Mouse (Mus musculus) stomach, embryonic 14.5 days (tissue): ENCODE results near the gene Ush1g. TPM values are rescaled to one million over a fixed set of nuclear protein-coding genes. Genes with fewer than 3 reads are reported as not detected.

ENCODE experiments used
- ATAC-seq: fragments of 200-750 bp; cut with Nextera tagmentation; 2 replicates; pipeline ENCODE4 v1.8.0; 2017; ENCODE audit warnings: low read depth, moderate TSS enrichment; ENCODE audit not compliant: insufficient number of reproducible peaks, insufficient read depth, low FRiP score
- H3K27ac ChIP-seq: fragments of 300-500 bp; sonication (generic); 2 replicates; pipeline ENCODE4 v1.5.1; 2014; ENCODE audit warnings: mild to moderate bottlenecking, low read length, moderate library complexity, mixed read lengths
- H3K27me3 ChIP-seq: fragments of 300-500 bp; sonication (generic); 2 replicates; pipeline ENCODE4 v1.6.1; 2014; ENCODE audit warnings: low read length, control low read depth, mixed read lengths; ENCODE audit not compliant: control insufficient read depth, insufficient read depth
- H3K36me3 ChIP-seq: fragments of 300-500 bp; sonication (generic); 2 replicates; pipeline ENCODE4 v1.6.1; 2014; ENCODE audit warnings: mild to moderate bottlenecking, control low read depth, low read length, moderate library complexity, mixed read lengths; ENCODE audit not compliant: control insufficient read depth, insufficient read depth
- H3K4me1 ChIP-seq: fragments of 300-500 bp; sonication (generic); 2 replicates; pipeline ENCODE4 v1.6.1; 2014; ENCODE audit warnings: low read length, control low read depth, mixed read lengths; ENCODE audit not compliant: control insufficient read depth, insufficient read depth
- H3K4me2 ChIP-seq: fragments of 300-500 bp; sonication (generic); replicated peaks from 2 replicates; pipeline ENCODE4 v1.6.1; 2014; ENCODE audit warnings: low read depth, low read length, control low read depth
- H3K4me3 ChIP-seq: fragments of 300-500 bp; sonication (generic); 2 replicates; pipeline ENCODE4 v1.5.1; 2014; ENCODE audit warnings: low read depth, low read length, control low read depth
- H3K9ac ChIP-seq: fragments of 300-500 bp; sonication (generic); replicated peaks from 2 replicates; pipeline ENCODE4 v1.6.1; 2014; ENCODE audit warnings: low read depth, mild to moderate bottlenecking, control low read depth, low read length, moderate library complexity, mixed read lengths
- H3K9me3 ChIP-seq: fragments of 300-500 bp; sonication (generic); 2 replicates; pipeline ENCODE4 v1.6.1; 2016; ENCODE audit warnings: low read depth, low read length, control low read depth; ENCODE audit not compliant: control insufficient read depth
- WGBS: fragments of 180-500 bp; shearing (Covaris S2); extraction: QIAGEN DNeasy Blood & Tissue Kit; methylation state at CpG from one replicate; pipeline ENCODE4 v1.1.7; 2014; 5-methylcytosine and 5-hydroxymethylcytosine counted together
- polyA plus RNA-seq: library from polyadenylated mRNA; unstranded; fragments of >200 nt; fragmentation: Nextera tagmentation; extraction: Ambion mirVana; gene quantifications from 2 replicates; pipeline ENCODE4 v1.2.1, GENCODE M21; 2014

The Ush1g gene
- polyA plus RNA-seq, 1 experiment from 2014 or later: not detected

- H3K9me3 ChIP-seq: no peaks in the 10 kb centered on the region
- H3K36me3 ChIP-seq: no peaks in the 10 kb centered on the region; the same call in 1 of the 2 replicates
- H3K4me1 ChIP-seq: peaks cover 7% of the 10 kb centered on the region; the same call in 1 of the 2 replicates
- ATAC-seq: no peak
- no peak overlapping the region for H3K4me2 ChIP-seq
- H3K27ac ChIP-seq: no peak overlapping the region
- no peak overlapping the region for H3K9ac ChIP-seq
- peaks cover 39% of the 10 kb centered on the region for H3K27me3 ChIP-seq
- 91% methylated on average over 27 of the region's 27 CpGs for WGBS
- H3K4me3 ChIP-seq: no peak overlapping the region
Measured at GRCm38 (mm10) chr11:115269330-115270066, 52.3 kb downstream of the Ush1g start.

- no peaks in the 10 kb centered on the region; the same call in 1 of the 2 replicates for H3K36me3 ChIP-seq
- 64% methylated on average over 11 of the region's 11 CpGs for WGBS
- no peak overlapping the region for H3K4me3 ChIP-seq
- H3K27ac ChIP-seq: no peak overlapping the region
- peaks cover 45% of the 10 kb centered on the region for H3K27me3 ChIP-seq
- H3K9me3 ChIP-seq: no peaks in the 10 kb centered on the region
- H3K4me2 ChIP-seq: no peak overlapping the region
- no peak overlapping the region for H3K9ac ChIP-seq
- peaks cover 7% of the 10 kb centered on the region; the same call in 1 of the 2 replicates for H3K4me1 ChIP-seq
- no peak for ATAC-seq
Measured at GRCm38 (mm10) chr11:115267958-115268357, 53.9 kb downstream of the Ush1g start.

DNA sequence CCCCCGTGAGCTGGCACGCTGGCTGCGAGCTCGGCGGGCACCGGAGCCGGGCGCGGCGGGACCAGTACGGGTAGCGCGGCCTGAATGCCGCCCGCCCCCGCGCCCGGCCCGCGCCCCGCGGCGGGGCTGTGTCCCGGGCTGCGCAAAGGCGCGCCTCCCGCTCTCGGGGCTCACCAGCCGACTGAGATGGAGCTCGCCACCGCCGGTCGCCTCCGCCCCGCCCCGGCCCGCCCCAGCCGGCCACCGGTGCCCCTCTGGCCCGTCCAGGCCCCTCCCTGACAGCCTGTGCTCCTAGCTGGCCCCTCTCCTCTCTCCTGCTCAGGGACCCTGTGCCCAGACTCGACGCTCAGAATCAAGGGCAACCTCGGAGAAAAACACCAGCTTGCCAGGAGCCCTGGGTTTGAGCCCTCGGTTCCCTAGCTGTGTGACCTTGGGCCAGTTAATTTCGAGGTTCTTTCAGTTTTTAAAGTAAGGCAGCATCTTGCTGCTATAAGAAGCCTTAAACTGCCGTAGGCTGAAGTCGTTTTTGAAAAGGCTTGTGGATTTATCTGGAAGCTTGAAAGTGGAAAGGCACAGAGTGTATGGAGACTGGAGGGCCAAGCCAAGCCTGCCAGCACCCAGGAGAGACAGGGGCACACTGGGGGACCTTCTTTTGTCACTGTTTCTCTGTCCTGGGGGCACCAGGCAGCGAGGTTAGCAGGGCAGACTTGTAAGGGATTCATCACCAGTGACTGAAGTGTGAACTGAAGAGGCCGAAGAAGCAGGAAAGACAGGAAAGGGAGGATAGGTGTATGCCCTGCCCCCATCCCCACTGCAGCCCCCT, 54.6 kb downstream of the Ush1g start, which contains the start of gene Grin2c:
Gene Grin2c (minus strand): TSS at position 183 of the 823 bp plus-strand sequence.
- no peak for ATAC-seq
- Histone ChIP-seq H3K4me1 (peaks cover 7% of the 10 kb centered on the region; the same call in 1 of the 2 replicates), H3K9ac (no peak within 1 kb of the TSS), H3K27ac (no peak within 1 kb of the TSS), H3K36me3 (no peaks in the 10 kb centered on the region; the same call in 1 of the 2 replicates), H3K4me2 (peak within 1 kb of the TSS; percentile 59), H3K27me3 (peaks cover 50% of the 10 kb centered on the region), H3K9me3 (no peaks in the 10 kb centered on the region), H3K4me3 (peak within 1 kb of the TSS; percentile 32)
- 6% methylated on average over 45 of the region's 50 CpGs for WGBS

DNA sequence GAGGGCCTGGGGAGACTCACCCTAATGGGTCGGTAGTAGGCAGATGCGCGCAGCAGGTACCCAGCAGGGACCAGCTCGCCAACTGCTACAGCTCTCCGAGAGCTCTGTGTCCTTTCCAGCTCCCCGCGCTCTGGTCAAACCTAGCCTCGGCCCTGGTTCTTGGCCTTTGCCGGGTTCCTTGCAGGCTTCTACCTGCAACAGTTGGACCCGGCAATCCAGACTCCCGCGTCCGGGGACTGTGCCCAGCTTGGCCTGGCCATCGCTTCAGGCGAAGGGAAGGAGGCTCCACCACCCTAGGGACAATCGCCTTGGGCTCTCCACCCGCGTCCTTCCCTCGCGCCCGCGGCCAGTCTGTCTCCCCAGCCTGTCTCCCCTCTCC, 55.5 kb downstream of the Ush1g start:
- Histone ChIP-seq H3K9me3 (no peaks in the 10 kb centered on the region), H3K9ac (no peak overlapping the region), H3K4me1 (peaks cover 7% of the 10 kb centered on the region; the same call in 1 of the 2 replicates), H3K27me3 (peaks cover 58% of the 10 kb centered on the region), H3K36me3 (no peaks in the 10 kb centered on the region; the same call in 1 of the 2 replicates), H3K4me3 (peak overlapping the region; percentile 32), H3K27ac (no peak overlapping the region), H3K4me2 (peak overlapping the region; percentile 59)
- 4% methylated on average over 22 of the region's 22 CpGs for WGBS
- no peak for ATAC-seq

DNA sequence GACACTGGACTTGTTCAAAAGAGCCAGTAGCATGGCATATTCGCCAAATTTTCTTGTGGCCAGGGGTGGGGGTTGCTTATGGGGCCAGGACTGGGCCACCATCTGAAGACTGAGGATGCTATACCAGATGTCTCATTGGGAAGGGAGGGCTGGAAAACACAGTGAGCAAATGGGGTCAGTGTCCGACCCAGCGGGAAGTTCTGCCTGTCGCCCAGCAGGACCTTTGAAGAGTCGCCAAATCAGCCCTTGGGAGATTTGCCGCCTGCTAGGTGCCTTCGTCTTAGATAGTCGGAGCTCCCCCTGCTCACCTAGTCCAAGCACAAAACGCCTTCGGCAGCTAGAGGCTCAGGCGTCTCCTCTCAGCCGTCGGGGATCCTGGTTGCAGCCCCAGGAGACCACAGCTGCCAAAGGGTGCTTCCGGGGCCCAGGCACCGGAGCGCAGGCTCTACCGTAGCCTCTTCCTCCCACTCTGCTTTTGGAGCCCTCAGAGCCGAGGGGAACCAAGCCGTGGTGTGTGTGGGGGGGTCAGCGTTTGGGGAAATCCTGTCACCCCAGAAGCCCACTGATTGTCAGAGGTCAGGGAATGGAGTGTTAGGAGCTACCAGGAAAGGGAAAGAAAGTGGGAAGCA, 56.0 kb downstream of the Ush1g start:
- Histone ChIP-seq H3K36me3 (no peaks in the 10 kb centered on the region; the same call in 1 of the 2 replicates), H3K27ac (no peak overlapping the region), H3K9me3 (no peaks in the 10 kb centered on the region), H3K4me1 (peaks cover 7% of the 10 kb centered on the region; the same call in 1 of the 2 replicates), H3K27me3 (peaks cover 58% of the 10 kb centered on the region), H3K9ac (no peak overlapping the region), H3K4me3 (no peak overlapping the region), H3K4me2 (no peak overlapping the region)
- ATAC-seq: no peak
- 4% methylated on average over 20 of the region's 20 CpGs for WGBS

Other genes starting within 250 kb of the Ush1g start
- gene Rab37, start 230.6 kb downstream of the Ush1g start, polyA plus RNA-seq: 1.3 and 1.5 TPM in 2 replicates
- 0.33 and 0.48 TPM in 2 replicates for gene Cd300lf, start 188.0 kb downstream of the Ush1g start, polyA plus RNA-seq
- gene Slc9a3r1, start 158.7 kb downstream of the Ush1g start, polyA plus RNA-seq: 105 and 114 TPM in 2 replicates
- gene Tmem104, start 134.6 kb downstream of the Ush1g start, polyA plus RNA-seq: 10.5 and 13.2 TPM in 2 replicates
- 18.3 and 20.1 TPM in 2 replicates for gene Nat9, start 134.2 kb downstream of the Ush1g start, polyA plus RNA-seq
- not detected in 2 replicates for gene Grin2c, start 54.8 kb downstream of the Ush1g start, polyA plus RNA-seq
- 11.5 and 13.3 TPM in 2 replicates for gene Fdxr, start 45.0 kb downstream of the Ush1g start, polyA plus RNA-seq
- 1.3 and 1.5 TPM in 2 replicates for gene Fads6, start 24.4 kb downstream of the Ush1g start, polyA plus RNA-seq
- gene Otop2, start 14.9 kb downstream of the Ush1g start, polyA plus RNA-seq: not detected in 2 replicates
- gene Otop3, start 12.7 kb upstream of the Ush1g start, polyA plus RNA-seq: 1.0 and 1.2 TPM in 2 replicates
- 21.0 and 24.4 TPM in 2 replicates for gene Hid1, start 45.7 kb upstream of the Ush1g start, polyA plus RNA-seq
- 12.6 and 13.0 TPM in 2 replicates for gene Cdr2l, start 59.9 kb upstream of the Ush1g start, polyA plus RNA-seq
- gene Mrpl58, start 81.7 kb upstream of the Ush1g start, polyA plus RNA-seq: 206 and 208 TPM in 2 replicates
- gene Atp5h, start 97.9 kb upstream of the Ush1g start, polyA plus RNA-seq: 832 and 848 TPM in 2 replicates
- gene Kctd2, start 98.1 kb upstream of the Ush1g start, polyA plus RNA-seq: 9.5 and 12.3 TPM in 2 replicates
- not detected in 2 replicates for gene Trim80, start 118.5 kb upstream of the Ush1g start, polyA plus RNA-seq
- gene Slc16a5, start 140.4 kb upstream of the Ush1g start, polyA plus RNA-seq: 0.32 and 1.0 TPM in 2 replicates
- gene Armc7, start 153.6 kb upstream of the Ush1g start, polyA plus RNA-seq: 5.7 and 8.0 TPM in 2 replicates
- gene Nt5c, start 169.8 kb upstream of the Ush1g start, polyA plus RNA-seq: 111 and 121 TPM in 2 replicates
- gene Jpt1, start 192.3 kb upstream of the Ush1g start, polyA plus RNA-seq: 529 and 563 TPM in 2 replicates
- gene Sumo2, start 214.2 kb upstream of the Ush1g start, polyA plus RNA-seq: 984 and 994 TPM in 2 replicates
- gene Nup85, start 242.4 kb upstream of the Ush1g start, polyA plus RNA-seq: 162 and 164 TPM in 2 replicates